Mouse (Mus musculus) mesoderm, embryonic 11.5 days (tissue): Measurements from ENCODE around the gene Lama4.

Experiments
- DNase-seq: peaks from one replicate; pipeline ENCODE4 v3.0.0-alpha.2; 2012; ENCODE audit warnings: low read depth, low spot score

The Lama4 gene

DNA sequence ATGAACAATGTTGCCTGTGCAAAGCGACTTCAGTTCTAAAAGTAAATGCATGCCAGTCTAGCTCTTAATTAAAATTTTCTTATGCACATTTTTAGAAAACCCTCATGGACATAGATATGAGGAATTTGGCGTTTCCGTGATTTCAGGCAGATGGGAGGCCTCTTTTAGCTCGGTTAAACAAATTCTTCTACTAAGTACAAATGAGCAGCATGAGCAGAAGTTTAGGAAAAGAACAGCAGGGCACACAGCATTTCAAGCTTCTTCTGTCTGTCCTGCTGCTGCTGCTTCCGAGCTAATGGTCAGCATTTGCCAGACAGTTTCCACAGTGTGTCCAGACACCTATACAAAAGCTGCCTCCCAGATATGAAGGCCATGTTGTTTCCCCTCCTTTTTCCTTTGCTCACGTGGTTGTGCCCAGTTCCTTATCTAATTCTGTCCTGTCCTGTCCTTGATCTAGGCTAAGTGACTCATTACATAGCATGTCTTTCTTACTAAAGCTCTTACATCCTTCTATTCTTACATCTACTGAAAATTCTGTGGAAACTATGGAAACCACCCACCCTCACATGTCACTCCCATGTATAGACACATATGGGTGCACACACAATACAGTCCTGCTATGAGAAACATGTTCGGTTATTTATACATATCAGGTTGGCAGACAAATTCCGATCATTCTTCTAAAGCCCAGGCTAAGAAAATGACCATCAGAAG lies 84.4 kb downstream of the Lama4 start:
- no peak for DNase-seq

DNA sequence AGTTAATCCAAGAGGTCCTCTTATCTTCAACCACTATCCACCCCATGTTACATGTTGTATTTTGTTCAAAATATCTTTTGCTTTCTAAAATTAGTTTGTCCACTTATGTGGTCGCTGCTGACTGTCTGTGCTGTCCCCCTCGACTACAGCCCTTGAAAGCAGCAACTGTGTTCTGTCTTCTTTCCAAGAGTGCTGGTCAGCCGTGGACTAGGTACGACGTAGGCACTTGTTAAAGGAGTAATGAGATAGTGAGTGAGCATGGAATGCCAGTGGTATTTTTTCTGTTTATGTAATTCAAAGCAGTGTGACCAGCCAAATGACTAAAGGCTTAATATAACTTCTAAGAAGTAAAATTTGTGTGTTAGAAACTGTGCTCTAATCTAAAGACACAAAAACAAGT lies 90.7 kb downstream of the Lama4 start:
- no peak for DNase-seq

DNA sequence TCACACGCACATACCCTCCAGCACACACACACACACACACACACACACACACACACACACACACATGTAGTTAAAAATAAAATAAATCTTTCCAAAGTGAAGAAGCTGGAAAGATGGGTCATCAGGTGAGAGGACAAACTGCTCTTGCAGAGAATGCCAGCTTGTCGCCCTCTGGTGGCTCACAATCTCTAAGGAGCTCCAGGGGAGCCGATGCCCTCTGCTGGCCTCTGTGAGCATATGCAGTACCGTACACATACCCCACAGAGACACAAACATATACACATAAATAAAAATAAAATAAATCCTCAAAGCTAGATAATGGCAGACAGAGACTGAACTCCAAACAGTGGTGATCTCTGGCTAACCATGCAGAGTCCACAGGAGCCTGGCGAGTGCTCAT lies 99.4 kb downstream of the Lama4 start:
- peak; percentile 33 for DNase-seq

DNA sequence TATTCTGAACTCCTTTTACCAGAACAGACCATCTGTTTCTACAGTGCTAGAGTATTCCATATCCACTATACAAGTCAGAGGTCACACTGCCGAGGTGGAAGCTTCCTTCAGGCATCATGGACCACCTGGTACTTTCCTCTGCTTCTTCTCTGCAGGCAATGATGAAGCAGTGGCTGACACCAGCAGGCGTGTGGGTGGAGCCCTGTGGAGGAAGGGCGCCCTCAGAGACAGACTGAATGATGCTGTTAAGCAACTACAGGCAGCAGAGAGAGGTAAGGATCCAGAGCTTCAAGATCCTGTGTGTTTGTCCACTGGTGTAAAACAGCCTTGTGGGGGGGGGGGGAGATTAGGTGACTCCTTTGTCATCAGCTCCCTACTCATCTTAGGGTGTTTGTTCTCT lies 100.1 kb downstream of the Lama4 start:
- DNase-seq, result no peak

DNA sequence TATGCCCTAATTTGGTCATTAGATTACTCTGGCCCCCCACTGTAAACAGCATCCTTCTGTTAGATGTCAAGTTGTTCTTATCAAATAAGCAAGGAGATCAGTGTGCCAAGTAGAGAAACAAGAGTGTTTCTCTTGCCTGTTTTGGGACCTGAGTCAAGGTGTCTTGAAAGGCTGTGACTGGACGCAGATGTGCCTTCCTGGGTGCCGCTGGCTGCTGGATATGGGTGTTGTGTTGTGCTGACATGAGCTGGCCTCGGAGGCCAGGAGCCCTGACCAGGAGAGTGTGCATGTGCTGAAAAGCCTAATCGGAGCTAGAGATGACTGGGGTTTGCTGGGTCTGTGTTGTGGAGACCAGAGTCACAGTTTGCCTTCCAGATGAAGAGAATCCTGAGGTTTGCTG lies 100.7 kb downstream of the Lama4 start:
- DNase-seq, result no peak

DNA sequence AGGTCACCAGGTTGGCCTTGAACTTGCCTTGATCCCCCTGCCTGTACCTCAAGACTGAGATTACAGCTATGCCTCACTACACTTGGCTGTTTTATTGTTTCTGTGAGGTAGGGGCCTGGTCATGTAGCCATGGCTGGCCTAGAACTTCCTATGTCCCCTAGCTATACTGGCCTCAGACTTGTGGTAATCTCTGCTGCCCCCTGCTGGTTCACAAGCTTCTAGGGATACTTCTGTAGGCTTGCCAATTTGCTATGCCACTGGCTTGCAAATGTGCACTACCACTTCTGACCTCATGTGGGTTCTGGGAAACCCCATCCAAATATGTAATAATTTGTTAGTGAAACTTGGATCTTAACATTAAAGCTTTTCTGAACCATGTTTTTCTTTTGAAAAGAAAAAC lies 101.6 kb downstream of the Lama4 start:
- peak; percentile 82 for DNase-seq

DNA sequence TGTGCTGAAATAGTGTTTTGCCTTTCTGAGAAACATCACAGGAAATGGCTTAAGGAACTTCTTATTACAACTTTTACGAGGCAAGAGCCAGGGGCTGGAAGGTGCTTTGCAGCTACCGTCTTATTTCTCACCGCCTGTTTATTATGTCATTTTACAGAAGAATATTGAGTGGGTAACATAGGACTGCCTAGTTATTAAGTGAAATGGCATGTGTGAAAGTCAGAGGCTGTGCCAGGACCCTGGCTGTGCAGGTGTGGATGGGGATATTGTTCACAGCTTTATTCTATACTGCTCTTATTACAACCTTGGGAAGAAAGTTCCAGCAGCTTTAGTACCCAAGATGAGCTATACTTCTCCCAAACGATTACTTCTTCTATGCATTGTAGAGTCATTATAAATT lies 106.7 kb downstream of the Lama4 start:
- DNase-seq, result no peak

DNA sequence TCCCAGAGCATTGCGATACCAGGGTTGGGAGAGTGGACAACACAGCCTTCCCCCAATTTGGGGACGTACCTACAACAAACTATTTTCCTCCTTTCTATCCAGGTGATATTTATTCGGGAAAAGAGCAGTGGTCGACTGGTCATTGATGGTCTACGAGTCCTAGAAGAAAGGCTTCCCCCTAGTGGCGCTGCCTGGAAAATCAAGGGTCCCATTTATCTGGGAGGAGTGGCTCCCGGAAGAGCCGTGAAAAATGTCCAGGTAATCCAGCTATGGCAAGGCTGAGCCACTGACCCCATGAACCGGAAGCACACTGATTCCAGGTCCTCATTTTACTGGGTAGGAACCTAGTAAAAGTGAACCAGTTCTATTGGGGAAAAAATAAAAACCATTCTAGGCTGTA lies 131.7 kb downstream of the Lama4 start:
- DNase-seq, result peak; percentile 38

DNA sequence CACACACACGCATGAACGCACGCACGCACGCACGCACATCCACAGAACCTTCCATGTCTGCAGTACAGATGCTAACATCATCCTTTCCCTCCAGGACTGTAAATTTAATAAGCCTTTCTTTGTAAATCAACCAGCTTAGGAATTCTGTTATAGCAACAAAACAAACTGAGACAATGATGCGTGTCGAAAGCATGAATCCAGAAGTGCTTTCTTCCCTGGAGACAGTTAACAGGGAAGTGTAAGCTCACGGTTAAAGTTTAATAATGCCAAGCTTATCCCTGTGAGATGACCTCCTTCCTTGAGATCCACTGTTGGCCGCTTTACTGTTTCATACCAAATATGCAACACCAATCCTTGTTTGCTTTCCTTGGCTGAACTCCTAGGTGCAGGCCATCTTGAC lies 133.4 kb downstream of the Lama4 start:
- DNase-seq, result no peak

DNA sequence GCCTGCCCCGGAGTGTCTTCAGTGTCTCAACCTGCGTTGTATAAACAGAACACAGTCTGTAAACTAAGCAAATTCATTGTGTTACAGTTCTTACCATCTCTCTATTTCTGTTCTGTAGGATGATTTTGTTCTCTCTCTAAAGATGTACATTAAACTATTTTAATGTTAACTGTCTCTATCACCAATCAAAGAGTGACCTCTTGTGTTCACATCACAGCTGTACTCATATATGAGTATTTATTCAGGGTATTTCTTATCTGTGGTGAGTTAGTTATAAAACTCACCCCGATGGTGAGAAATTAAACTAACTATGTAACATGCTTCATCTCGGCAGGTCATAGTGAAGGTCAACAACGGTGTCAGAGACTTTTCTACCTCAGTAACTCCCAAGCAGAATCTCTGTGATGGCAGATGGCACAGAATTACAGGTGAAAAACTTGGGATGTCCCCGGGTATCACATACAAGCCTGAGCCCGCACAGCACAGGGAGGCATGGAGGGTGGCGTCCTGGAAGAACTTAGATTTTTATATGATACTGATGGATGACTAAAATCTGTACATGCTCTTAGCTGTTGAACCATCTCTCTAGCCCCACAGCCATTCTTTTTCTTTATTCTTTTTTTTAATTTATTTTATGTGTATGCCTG lies 139.6 kb downstream of the Lama4 start:
- no peak for DNase-seq

DNA sequence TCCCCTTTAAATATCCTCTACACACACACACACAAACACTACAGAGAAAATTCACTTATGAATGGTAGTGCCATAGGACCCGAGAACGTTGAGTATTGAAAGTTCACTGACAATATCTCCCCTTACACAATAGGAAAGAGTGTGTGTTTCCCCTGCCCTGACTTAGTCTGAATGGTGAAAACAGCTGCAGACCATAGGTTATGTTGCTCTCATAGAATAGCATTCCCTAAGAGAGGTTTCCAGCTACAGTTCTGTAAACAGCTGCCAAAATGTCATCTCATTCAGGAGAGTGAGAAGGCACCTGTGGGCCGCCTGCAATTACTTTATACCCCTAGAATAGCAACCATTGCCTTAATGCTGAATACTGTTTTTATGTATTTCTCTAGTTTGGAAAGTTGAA lies 141.1 kb downstream of the Lama4 start:
- no peak for DNase-seq

DNA sequence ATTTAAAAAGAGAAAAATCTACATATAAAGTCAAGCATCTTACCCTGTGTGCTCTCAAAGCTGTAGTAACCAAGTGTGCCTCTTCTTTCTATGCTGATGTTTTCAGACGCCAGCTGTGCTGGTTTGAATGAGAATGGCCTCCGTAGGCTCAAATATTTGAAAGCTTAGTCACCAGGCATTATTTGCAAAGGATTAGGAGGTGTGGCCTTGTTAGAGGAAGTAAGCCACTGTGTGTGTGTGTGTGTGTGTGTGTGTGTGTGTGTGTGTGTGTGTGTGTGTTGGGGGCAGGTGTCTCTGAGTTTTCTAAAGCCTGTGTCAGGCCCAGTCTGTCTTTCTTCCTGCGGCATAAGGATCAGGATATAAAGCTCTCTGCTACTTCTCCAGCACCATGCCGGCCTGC lies 141.6 kb downstream of the Lama4 start:
- DNase-seq, result no peak

DNA sequence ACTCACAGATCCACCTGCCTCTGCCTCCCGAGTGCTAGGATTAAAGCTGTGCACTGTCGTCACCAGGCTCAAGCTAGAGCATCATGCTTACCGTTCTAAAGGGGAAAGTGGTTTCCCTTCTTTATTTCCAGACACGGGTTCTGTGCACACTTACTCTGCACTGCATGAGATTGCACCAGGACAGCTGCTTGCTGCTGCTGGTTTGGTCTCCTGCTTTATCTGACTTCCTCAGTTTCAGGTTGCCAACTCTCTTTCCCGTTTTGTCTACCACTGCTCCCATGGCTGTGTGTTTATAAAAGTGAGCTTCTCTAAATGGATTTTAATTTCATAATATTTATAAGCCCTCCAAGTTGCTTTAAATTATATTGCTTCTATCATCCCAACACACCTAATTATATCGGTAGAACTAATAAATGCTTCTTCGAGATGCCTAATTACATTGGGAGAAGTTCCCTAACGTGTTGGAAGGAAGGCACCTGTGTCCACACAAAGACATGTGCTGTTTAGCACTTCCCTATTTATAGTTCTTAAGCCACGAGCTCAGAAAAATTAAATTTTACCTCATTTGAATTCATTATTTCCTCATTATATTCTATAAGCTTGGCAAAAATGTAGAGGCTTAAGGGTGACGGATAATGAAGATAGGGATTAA lies 143.6 kb downstream of the Lama4 start:
- DNase-seq, result no peak

DNA sequence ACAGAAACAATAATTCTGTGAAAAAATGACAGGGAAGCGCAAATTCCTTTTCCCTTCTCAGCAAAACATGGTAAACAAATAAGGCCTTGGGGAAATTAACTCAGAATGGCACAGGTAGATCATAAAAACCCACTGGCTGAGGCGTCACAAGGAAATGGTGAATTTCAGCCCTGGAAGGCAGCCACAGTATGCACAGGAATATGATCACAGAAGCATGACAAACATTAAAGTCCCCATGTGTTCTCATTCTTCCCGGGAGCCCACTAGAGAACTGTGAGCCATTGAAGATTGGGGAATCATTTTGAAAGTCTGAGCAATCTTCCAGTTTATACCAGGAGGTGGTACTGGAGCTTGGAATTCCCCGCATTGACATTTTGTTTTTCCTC lies 144.2 kb downstream of the Lama4 start:
- DNase-seq, result no peak

DNA sequence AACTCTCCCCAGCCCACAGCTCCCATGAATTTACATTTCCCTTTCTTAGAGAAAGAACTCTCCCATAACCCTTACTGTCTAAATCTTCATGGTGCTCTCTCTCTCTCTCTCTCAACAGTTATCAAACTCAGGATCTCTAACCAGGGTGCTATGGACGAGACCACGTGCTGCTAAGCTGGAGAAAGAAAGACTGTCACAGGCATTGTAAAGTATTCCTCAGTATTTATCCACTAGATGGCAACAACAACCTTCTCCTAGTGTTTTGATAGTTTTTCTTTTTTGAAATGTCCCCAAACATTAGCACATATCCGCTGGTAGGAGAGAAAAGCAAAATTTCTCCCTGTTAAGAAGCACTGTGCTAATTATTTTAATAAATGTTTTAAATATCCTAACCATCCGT lies 156.1 kb downstream of the Lama4 start:
- no peak for DNase-seq

DNA sequence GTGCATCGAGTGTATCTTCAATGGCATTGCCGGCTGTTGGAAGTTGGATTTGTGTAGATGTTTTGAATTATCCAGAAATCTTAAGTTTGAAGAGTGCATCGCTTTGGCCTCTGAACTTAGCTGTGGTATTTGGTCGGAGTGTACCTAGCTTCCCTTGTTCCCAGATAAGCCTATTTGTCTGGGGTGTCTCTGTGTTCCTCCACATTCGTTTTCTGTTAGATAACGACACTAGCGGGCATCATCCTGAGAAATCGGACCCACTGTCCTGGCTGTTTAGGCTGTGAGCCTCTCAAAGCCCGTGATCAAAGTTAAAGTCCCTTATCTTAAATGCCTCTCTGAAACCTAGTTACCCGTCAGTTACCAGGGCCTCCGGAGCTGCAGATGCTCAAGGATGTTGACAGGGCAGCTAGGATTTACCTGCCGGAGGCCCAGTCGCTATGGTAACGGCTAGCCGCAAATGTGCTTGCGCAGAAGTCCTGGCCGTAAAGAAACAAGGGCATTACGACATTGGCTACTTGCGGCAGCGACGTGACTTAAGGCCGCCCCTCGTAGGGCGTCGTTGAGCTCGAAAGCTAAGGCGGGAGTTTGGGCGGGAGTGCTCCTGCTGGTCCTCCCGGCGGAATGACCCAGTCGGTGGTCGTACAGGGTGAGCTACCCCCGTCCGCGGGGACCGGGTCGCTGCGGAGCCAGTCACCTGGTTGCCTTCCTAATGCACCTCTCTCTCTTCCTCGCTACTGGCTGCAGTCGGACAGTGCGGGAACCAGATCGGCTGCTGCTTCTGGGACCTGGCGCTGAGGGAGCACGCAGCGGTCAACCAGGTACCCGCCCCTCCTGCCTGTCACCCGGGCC lies 168.4 kb downstream of the Lama4 start, which contains the start of the genes Fam229b and Tube1:
Gene Fam229b (minus strand): TSS at position 453 of the 849 bp plus-strand sequence.
Gene Tube1 (plus strand): TSS at position 515 of the 849 bp plus-strand sequence.
- DNase-seq, result peak; percentile 94

DNA sequence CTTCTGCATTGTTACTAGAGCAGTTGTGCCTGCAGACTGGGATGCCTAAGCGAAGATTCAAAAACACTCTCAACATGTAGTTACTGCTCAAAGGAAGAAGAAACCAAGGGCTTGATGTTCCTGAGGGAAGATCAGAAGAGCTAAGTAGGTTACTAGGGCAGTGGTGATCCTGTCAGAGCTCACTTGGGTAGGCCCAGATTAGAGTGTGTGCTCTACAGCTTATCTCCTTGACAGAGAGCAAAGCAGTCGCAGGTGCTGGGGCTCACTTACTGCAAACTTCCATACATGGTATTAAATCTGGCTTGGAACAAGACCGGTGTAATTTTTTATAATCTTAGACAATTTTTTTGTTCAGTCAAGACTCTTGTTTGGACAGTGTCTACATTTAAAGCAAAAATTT lies 172.5 kb downstream of the Lama4 start:
- DNase-seq, result no peak

DNA sequence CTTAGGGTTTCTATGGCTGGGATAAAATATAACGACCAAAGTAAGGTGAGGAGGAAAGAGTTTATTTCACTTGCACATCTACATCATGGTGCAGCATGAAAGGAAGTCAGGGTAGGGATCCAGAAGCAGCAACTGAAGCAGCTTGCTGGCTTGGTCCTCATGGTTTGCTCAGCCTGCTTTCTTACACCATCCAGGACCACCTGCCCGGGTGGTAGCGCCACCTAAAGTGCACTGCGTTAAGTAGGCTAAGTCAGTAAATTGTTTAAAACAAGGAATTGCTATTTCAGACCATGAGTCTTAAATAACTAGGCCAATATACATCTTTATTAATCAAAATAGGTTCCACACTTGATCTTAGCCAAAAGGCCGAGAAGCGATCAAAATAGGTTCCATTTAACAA lies 173.4 kb downstream of the Lama4 start:
- DNase-seq, result no peak

DNA sequence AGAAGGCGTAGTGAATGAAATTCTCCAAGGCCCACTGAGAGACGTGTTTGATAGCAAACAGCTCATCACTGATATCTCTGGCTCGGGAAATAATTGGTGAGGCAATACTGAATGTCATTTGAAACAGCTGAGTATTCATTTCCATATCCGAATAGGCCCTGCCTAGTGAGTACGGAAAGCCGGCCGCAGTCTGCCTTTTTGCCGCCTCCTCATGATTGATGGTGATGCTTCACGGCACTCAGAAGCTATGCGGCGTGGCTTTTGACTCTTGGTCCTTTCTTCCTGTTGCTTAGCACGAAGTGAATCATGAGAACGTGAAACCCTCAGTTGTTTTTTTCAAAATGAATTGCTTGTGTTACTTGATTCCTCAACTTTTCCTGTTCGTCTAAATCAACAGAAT lies 175.5 kb downstream of the Lama4 start:
- peak; percentile 64 for DNase-seq

DNA sequence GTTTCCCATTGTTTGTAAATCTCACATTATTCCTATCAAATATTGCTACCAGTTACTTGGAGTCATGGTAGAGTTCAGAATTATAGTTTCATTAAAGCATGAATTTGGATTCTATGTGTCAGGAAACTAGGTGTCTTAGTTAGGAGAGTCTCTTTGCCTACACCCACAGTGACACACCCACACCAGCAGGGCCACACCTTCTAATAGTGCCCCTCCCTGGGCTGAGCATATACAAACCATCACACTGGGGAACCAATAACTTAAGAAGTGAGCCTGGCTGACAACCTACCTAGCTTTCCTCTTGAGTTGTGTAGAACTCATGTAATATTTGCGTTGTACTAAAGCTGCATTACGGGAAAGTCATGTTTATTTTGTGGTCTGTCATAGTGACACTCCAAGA lies 176.1 kb downstream of the Lama4 start:
- DNase-seq, result no peak

DNA sequence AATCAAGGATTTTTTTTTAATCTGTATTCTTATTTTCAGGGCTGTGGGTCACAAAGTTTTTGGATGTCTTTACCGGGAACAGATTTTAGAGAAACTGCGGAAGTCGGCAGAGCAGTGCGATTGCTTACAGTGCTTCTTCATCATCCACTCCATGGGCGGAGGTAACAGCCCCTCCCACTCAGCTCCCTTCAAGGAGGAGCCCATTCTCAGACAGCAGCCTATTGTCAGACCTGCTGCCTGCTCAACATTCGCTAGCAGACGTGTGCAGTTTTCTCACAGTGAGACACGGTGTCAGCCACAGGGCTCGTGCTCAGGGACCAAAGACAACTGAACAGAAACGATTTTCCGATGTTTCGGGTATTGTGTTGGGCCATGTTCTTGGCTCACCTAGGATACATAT lies 176.9 kb downstream of the Lama4 start:
- DNase-seq, result no peak

DNA sequence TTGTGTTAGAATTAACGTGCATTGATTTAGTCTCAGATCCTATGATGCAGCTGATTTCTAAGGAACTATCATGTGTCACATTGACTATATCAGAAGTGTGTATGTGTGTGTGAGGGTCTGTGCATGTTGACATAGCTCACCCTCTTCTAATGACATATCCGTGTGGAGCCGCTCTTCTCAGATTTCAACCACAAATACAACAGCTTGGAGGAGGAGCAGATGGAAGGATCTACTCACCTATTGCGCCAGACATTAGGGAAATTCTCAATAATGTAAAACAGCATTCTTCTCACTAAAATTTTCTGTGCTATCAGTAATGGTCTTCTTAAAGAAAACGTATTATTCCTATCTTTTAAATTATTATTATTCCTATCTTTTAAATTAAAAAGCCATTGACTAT lies 191.4 kb downstream of the Lama4 start:
- DNase-seq, result no peak
